Mouse (Mus musculus) kidney, embryonic 14.5 days (tissue): ENCODE results near the gene Lrrc51. TPM values are rescaled to one million over a fixed set of nuclear protein-coding genes. Genes with fewer than 3 reads are reported as not detected.

Experiments used
- ATAC-seq: fragments of 200-750 bp; cut with Nextera tagmentation; 2 replicates; pipeline ENCODE4 v1.8.0; 2017; ENCODE audit warnings: moderate number of reproducible peaks, mild to moderate bottlenecking, moderate TSS enrichment, moderate library complexity; ENCODE audit not compliant: low FRiP score, low TSS enrichment
- H3K27ac ChIP-seq: fragments of 300-500 bp; sonication (generic); 2 replicates; pipeline ENCODE4 v1.5.1; 2014; ENCODE audit warnings: low read depth, mild to moderate bottlenecking, low read length, moderate library complexity, mixed read lengths
- H3K27me3 ChIP-seq: fragments of 300-500 bp; sonication (generic); 2 replicates; pipeline ENCODE4 v1.6.1; 2014; ENCODE audit warnings: mild to moderate bottlenecking, low read length; ENCODE audit not compliant: control insufficient read depth, insufficient read depth
- H3K36me3 ChIP-seq: fragments of 300-500 bp; sonication (generic); 2 replicates; pipeline ENCODE4 v1.6.1; 2014; ENCODE audit warnings: low read length, mixed read lengths; ENCODE audit not compliant: control insufficient read depth, insufficient read depth
- H3K4me1 ChIP-seq: fragments of 300-500 bp; sonication (generic); 2 replicates; pipeline ENCODE4 v1.6.1; 2014; ENCODE audit warnings: low read length, mixed read lengths; ENCODE audit not compliant: control insufficient read depth, insufficient read depth
- H3K4me2 ChIP-seq: fragments of 300-500 bp; sonication (generic); replicated peaks from 2 replicates; pipeline ENCODE4 v1.6.1; 2014; ENCODE audit warnings: low read depth, mild to moderate bottlenecking, low read length
- H3K4me3 ChIP-seq: fragments of 300-500 bp; sonication (generic); 2 replicates; pipeline ENCODE4 v1.5.1; 2014; ENCODE audit warnings: mild to moderate bottlenecking, low read length
- H3K9ac ChIP-seq: fragments of 300-500 bp; sonication (generic); 2 replicates; pipeline ENCODE4 v1.6.1; 2014; ENCODE audit warnings: low read depth, mild to moderate bottlenecking, low read length, moderate library complexity
- H3K9me3 ChIP-seq: fragments of 300-500 bp; sonication (generic); 2 replicates; pipeline ENCODE4 v1.6.1; 2016; ENCODE audit warnings: low read length; ENCODE audit not compliant: control insufficient read depth
- WGBS: fragments of 180-500 bp; shearing (Covaris S2); extraction: QIAGEN DNeasy Blood & Tissue Kit; methylation state at CpG from one replicate; pipeline ENCODE4 v1.1.7; 2014; 5-methylcytosine and 5-hydroxymethylcytosine counted together
- polyA plus RNA-seq: library from polyadenylated mRNA; unstranded; fragments of >200 nt; fragmentation: Nextera tagmentation; extraction: Ambion mirVana; gene quantifications from 2 replicates; pipeline ENCODE4 v1.2.1, GENCODE M21; 2014

Gene Lrrc51
- polyA plus RNA-seq, 1 experiment from 2014 or later = 10.0 TPM

- H3K4me2 ChIP-seq = peak overlapping the region; percentile 87
- H3K4me1 ChIP-seq = peaks cover 25% of the 10 kb centered on the region
- WGBS = 72% methylated on average over 2 of the region's 2 CpGs
- ATAC-seq = no peak
- no peaks in the 10 kb centered on the region for H3K9me3 ChIP-seq
- H3K36me3 ChIP-seq = no peaks in the 10 kb centered on the region
- no peaks in the 10 kb centered on the region for H3K27me3 ChIP-seq
- H3K4me3 ChIP-seq = no peak overlapping the region
- peak overlapping the region; percentile 100; the same call in 1 of the 2 replicates for H3K27ac ChIP-seq
- H3K9ac ChIP-seq = peak overlapping the region; percentile 81; the same call in 1 of the 2 replicates
These were observed 35.1 kb upstream of the Lrrc51 start for GRCm38 (mm10) chr7:101968751-101969150.

- no peak overlapping the region for H3K4me2 ChIP-seq
- no peak for ATAC-seq
- WGBS = 89% methylated on average over 1 of the region's 1 CpGs
- H3K4me1 ChIP-seq = peaks cover 17% of the 10 kb centered on the region
- no peaks in the 10 kb centered on the region for H3K36me3 ChIP-seq
- H3K9me3 ChIP-seq = no peaks in the 10 kb centered on the region
- no peak overlapping the region for H3K4me3 ChIP-seq
- H3K9ac ChIP-seq = no peak overlapping the region
- no peaks in the 10 kb centered on the region for H3K27me3 ChIP-seq
- H3K27ac ChIP-seq = no peak overlapping the region
These were observed 33.6 kb upstream of the Lrrc51 start for GRCm38 (mm10) chr7:101967256-101967655.

DNA sequence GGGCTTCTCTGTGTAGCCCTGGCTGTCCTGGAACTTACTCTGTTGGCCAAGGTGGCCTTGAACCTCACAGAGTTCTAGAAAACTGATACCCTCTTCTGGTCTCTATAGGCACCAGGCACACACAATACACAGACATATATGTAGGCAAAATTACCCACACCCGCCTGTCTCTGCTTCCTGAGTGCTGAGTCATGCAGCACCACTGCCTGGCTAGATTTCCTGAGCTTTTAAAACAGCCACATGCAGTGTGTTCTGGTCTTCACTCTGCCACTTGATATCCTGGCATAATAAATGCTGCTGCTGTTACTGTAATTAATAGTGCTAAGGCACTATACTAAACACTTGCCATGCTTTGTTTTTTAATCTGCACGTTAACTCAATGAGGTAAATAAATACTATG, 31.9 kb upstream of the Lrrc51 start:
- no peaks in the 10 kb centered on the region for H3K9me3 ChIP-seq
- no peaks in the 10 kb centered on the region for H3K36me3 ChIP-seq
- H3K4me2 ChIP-seq = no peak overlapping the region
- H3K9ac ChIP-seq = no peak overlapping the region
- peaks cover 13% of the 10 kb centered on the region for H3K4me1 ChIP-seq
- no peak overlapping the region for H3K4me3 ChIP-seq
- WGBS = 71% methylated on average over 2 of the region's 2 CpGs
- no peaks in the 10 kb centered on the region for H3K27me3 ChIP-seq
- ATAC-seq = no peak
- H3K27ac ChIP-seq = no peak overlapping the region

GRCm38 (mm10) chr7:101964551-101964950, 30.9 kb upstream of the Lrrc51 start:
- Histone ChIP-seq H3K27me3 (no peaks in the 10 kb centered on the region), H3K4me1 (peaks cover 13% of the 10 kb centered on the region), H3K27ac (no peak overlapping the region), H3K4me2 (no peak overlapping the region), H3K4me3 (no peak overlapping the region), H3K36me3 (no peaks in the 10 kb centered on the region), H3K9ac (no peak overlapping the region), H3K9me3 (no peaks in the 10 kb centered on the region)
- 87% methylated on average over 4 of the region's 4 CpGs for WGBS
- no peak for ATAC-seq

GRCm38 (mm10) chr7:101963621-101964020, 29.9 kb upstream of the Lrrc51 start:
- ATAC-seq = no peak
- no peak overlapping the region for H3K9ac ChIP-seq
- no peak overlapping the region for H3K4me2 ChIP-seq
- WGBS = 90% methylated on average over 2 of the region's 2 CpGs
- H3K36me3 ChIP-seq = no peaks in the 10 kb centered on the region
- H3K4me1 ChIP-seq = peaks cover 7% of the 10 kb centered on the region
- H3K27ac ChIP-seq = no peak overlapping the region
- H3K4me3 ChIP-seq = no peak overlapping the region
- no peaks in the 10 kb centered on the region for H3K27me3 ChIP-seq
- no peaks in the 10 kb centered on the region for H3K9me3 ChIP-seq

DNA sequence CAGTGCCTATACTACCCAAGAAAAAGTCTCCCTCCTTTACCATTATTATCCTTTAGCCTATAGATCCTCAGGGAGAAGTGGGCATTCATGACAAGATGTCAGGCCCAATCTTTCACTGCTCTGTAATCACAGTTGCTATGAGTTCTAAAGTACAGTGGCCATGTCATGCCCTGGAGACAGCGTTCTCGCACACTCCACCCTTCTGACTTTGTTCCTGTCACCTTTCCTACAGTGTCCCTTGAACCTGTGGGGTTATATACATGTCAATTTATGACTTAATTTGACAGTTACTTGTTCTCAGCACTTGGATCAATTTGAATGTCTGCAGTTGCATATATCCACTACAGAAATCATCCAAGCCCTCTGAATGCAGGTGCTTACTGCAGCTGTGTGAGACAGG, 29.1 kb upstream of the Lrrc51 start:
- no peak overlapping the region for H3K4me2 ChIP-seq
- no peaks in the 10 kb centered on the region for H3K27me3 ChIP-seq
- no peaks in the 10 kb centered on the region for H3K9me3 ChIP-seq
- no peak overlapping the region for H3K9ac ChIP-seq
- H3K36me3 ChIP-seq = no peaks in the 10 kb centered on the region
- H3K4me3 ChIP-seq = no peak overlapping the region
- no peak overlapping the region for H3K27ac ChIP-seq
- no peak for ATAC-seq
- 0 out of 2 replicates have a peak, but pooled peaks cover 4% of the 10 kb centered on the region for H3K4me1 ChIP-seq
- 87% methylated on average over 2 of the region's 2 CpGs for WGBS

DNA sequence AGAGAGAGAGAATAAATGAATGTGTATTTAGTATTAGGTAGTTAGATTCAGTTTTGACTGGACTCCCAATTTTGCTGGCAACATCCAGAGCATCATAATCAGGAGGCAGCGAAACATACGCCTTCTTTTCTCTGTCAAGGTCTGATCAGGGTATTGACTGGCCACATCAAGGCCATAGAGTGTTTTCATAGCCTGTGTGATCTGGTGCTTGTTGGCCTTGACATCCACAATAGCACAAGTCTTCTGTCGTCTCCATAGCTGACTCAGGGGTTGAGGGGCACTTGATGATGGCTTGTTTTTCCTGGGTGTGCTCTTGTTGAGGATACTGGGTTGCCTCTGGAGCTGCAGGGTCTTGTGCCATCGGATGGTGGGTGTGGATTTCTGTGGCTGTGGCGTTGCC, 23.2 kb upstream of the Lrrc51 start:
- WGBS = 92% methylated on average over 5 of the region's 5 CpGs
- H3K4me1 ChIP-seq = no peaks in the 10 kb centered on the region
- no peaks in the 10 kb centered on the region for H3K9me3 ChIP-seq
- H3K27me3 ChIP-seq = no peaks in the 10 kb centered on the region
- no peak overlapping the region for H3K9ac ChIP-seq
- no peak overlapping the region for H3K27ac ChIP-seq
- no peak for ATAC-seq
- H3K4me2 ChIP-seq = no peak overlapping the region
- H3K36me3 ChIP-seq = no peaks in the 10 kb centered on the region
- H3K4me3 ChIP-seq = no peak overlapping the region

DNA sequence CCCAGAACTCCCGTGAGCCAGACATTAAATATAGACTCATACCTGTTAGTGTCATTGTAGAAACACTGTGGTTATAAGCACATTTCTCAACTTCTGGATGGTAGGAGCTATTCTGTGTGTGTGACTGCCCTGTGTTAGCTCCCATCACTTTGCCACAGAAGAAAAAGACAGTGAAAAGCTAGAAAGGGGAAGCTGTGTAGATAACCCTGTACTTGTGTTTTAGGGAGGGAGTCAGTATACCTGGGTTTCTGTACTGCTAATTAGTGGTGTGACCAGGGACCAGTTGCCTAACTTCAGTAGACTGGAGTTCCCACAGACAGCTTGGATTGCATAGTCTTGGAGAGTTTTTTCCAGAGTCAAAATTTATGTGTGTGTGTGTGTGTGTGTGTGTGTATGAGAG, 22.8 kb upstream of the Lrrc51 start:
- no peak overlapping the region for H3K9ac ChIP-seq
- H3K36me3 ChIP-seq = no peaks in the 10 kb centered on the region
- no peaks in the 10 kb centered on the region for H3K4me1 ChIP-seq
- ATAC-seq = no peak
- H3K4me3 ChIP-seq = no peak overlapping the region
- H3K27ac ChIP-seq = no peak overlapping the region
- no peaks in the 10 kb centered on the region for H3K9me3 ChIP-seq
- no peak overlapping the region for H3K4me2 ChIP-seq
- no peaks in the 10 kb centered on the region for H3K27me3 ChIP-seq
- WGBS = 87% methylated on average over 1 of the region's 1 CpGs

DNA sequence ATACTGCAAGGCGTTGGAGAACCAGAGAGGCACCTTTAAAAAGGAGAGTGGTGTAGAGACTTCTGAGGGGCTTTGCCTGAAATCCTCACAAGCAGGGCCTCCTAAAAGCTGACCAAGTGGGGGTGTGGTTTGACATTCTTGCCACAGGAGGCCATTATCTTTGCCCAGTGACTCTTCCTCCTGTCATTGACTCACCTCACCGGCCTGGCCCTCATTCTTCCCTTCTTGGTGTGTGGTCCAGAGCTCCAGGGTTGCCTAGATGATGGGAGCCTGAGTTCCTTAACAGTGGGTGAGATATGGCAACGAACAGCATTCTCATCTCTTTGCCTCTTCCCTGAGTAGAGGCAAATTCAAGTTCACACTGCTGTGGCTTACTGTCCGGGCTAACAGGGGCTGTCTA, 22.2 kb upstream of the Lrrc51 start:
- no peak overlapping the region for H3K4me3 ChIP-seq
- H3K9ac ChIP-seq = no peak overlapping the region
- no peak overlapping the region for H3K27ac ChIP-seq
- H3K4me2 ChIP-seq = no peak overlapping the region
- ATAC-seq = no peak
- no peaks in the 10 kb centered on the region for H3K27me3 ChIP-seq
- H3K4me1 ChIP-seq = no peaks in the 10 kb centered on the region
- no peaks in the 10 kb centered on the region for H3K9me3 ChIP-seq
- H3K36me3 ChIP-seq = no peaks in the 10 kb centered on the region
- WGBS = 87% methylated on average over 4 of the region's 4 CpGs

GRCm38 (mm10) chr7:101955276-101955675, 21.6 kb upstream of the Lrrc51 start:
- Histone ChIP-seq H3K9me3 (no peaks in the 10 kb centered on the region), H3K27ac (no peak overlapping the region), H3K36me3 (no peaks in the 10 kb centered on the region), H3K4me1 (no peaks in the 10 kb centered on the region), H3K27me3 (no peaks in the 10 kb centered on the region), H3K9ac (no peak overlapping the region), H3K4me3 (no peak overlapping the region), H3K4me2 (no peak overlapping the region)
- no peak for ATAC-seq
- 90% methylated on average over 2 of the region's 2 CpGs for WGBS
